Mouse (Mus musculus) hindbrain, postnatal 0 days (tissue): Measurements from ENCODE around the gene Supt5. TPM values are rescaled to one million over a fixed set of nuclear protein-coding genes. Genes with fewer than 3 reads are reported as not detected.

Experiments
- ATAC-seq: fragments of 200-750 bp; cut with Nextera tagmentation; 2 replicates; pipeline ENCODE4 v1.8.0; 2017; ENCODE audit warnings: mild to moderate bottlenecking, moderate TSS enrichment, moderate library complexity
- DNase-seq: peaks from one replicate; pipeline ENCODE4 v3.0.0-alpha.2; 2015; ENCODE audit warnings: low spot score
- H3K27ac ChIP-seq: fragments of 300-500 bp; sonication (generic); 2 replicates; pipeline ENCODE4 v1.5.1; 2014; ENCODE audit warnings: mild to moderate bottlenecking
- H3K27me3 ChIP-seq: fragments of 300-500 bp; sonication (generic); 2 replicates; pipeline ENCODE4 v1.6.1; 2014; ENCODE audit warnings: low read length, mixed read lengths; ENCODE audit not compliant: insufficient read depth
- H3K36me3 ChIP-seq: fragments of 300-500 bp; sonication (generic); 2 replicates; pipeline ENCODE4 v1.6.1; 2014; ENCODE audit warnings: low read length, mixed read lengths; ENCODE audit not compliant: insufficient read depth
- H3K4me1 ChIP-seq: fragments of 300-500 bp; sonication (generic); 2 replicates; pipeline ENCODE4 v1.6.1; 2014; ENCODE audit warnings: antibody characterized with exemption, low read length, mixed read lengths; ENCODE audit not compliant: insufficient read depth
- H3K4me2 ChIP-seq: fragments of 300-500 bp; sonication (generic); 2 replicates; pipeline ENCODE4 v1.6.1; 2014; ENCODE audit warnings: low read depth, mild to moderate bottlenecking, low read length, moderate library complexity, mixed read lengths
- H3K4me3 ChIP-seq: fragments of 300-500 bp; sonication (generic); 2 replicates; pipeline ENCODE4 v1.5.1; 2014; ENCODE audit warnings: low read length
- H3K9ac ChIP-seq: fragments of 300-500 bp; sonication (generic); replicated peaks from 2 replicates; pipeline ENCODE4 v1.6.1; 2014; ENCODE audit warnings: mild to moderate bottlenecking, low read length, moderate library complexity, mixed read lengths
- H3K9me3 ChIP-seq: fragments of 300-500 bp; sonication (generic); 2 replicates; pipeline ENCODE4 v1.6.1; 2016; ENCODE audit warnings: low read length, mixed read lengths
- CTCF ChIP-seq: IDR thresholded peaks from 2 replicates; pipeline ENCODE4 v1.5.1; 2016; ENCODE audit warnings: antibody characterized with exemption, control low read depth, low read depth
- WGBS: fragments of 180-500 bp; shearing (Covaris S2); extraction: QIAGEN DNeasy Blood & Tissue Kit; methylation state at CpG from one replicate; pipeline ENCODE4 v1.1.7; 2014; 5-methylcytosine and 5-hydroxymethylcytosine counted together
- polyA plus RNA-seq: library from polyadenylated mRNA; unstranded; fragments of >200 nt; fragmentation: Nextera tagmentation; extraction: Ambion mirVana; gene quantifications from 2 replicates; pipeline ENCODE4 v1.2.1, GENCODE M21; 2015
- total RNA-seq: library from RNA; depleted of rRNA; stranded (reverse); fragments of >200 nt; gene quantifications from 2 replicates; pipeline ENCODE4 v1.2.3, GENCODE M21; 2014

Gene Supt5
- total and polyA plus RNA-seq, 2 experiments from 2014 or later: 76.5 to 104 TPM

DNA sequence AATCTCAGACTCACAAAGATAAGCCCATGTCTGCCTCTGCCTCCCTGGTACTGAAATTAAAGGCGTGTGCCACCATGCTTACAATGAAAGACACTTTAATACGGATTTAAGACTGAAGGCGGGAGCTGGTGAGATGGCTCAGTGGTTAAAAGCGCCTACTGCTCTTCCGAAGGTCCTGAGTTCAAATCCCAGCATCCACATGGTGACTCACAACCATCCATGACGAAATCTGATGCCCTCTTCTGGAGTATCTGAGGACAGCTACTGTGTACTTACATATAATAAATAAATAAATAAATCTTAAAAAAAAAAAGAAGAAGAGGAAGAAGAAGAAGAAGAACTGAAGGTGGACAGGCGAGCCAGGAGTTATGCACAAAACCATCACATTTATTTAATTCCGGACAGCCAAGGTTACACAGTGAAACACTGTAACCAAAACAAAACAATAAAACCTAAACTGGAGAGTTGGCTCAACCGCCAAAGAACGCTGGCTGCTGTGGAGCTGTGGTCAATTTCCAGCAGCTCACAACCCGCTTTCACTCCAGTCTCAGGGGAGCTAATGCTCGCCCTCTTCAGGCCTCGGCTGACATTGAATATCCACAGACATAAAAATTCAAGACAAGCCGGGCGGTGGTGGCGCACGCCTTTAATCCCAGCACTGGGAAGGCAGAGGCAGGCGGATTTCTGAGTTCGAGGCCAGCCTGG, 819 bp upstream of the Supt5 start:
- Histone ChIP-seq H3K4me2 (peak overlapping the region; percentile 86), H3K27me3 (no peaks in the 10 kb centered on the region), H3K27ac (peak overlapping the region; percentile 91), H3K36me3 (no peaks in the 10 kb centered on the region), H3K4me1 (no peaks in the 10 kb centered on the region), H3K9ac (no peak overlapping the region), H3K9me3 (no peaks in the 10 kb centered on the region), H3K4me3 (peak overlapping the region; percentile 96)
- DNase-seq (peak; percentile 60), ATAC-seq (no peak)
- TF ChIP-seq CTCF: peak; percentile 25; the same call in 1 of the 2 replicates
- 76% methylated on average over 19 of the region's 19 CpGs for WGBS

DNA sequence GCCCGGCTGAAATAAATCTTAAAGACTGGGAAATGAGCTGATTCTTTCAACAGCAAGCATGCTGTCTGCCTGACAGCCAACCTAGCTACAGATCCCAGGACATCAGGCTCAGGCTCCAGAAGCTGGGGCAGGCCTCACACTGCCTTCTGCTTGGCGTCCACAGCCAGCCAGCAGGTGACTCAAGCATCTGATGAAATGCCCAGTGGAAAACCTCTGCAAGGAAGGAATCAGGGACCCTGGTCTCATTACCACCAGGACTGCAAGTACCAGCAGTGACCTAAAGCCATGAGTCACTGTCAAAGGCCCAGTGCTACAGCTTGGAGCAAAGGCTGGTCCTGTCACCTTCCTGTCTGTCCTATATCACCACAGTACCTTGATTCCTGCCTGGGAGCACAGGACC, 3.1 kb downstream of the Supt5 start:
- DNase-seq (no peak), ATAC-seq (no peak)
- no peak overlapping the region for H3K4me2 ChIP-seq
- no peak overlapping the region for H3K4me3 ChIP-seq
- no peak overlapping the region for H3K9ac ChIP-seq
- H3K36me3 ChIP-seq: peaks cover 3% of the 10 kb centered on the region; the same call in 1 of the 2 replicates
- H3K4me1 ChIP-seq: no peaks in the 10 kb centered on the region
- no peak for TF ChIP-seq CTCF
- no peak overlapping the region for H3K27ac ChIP-seq
- H3K27me3 ChIP-seq: no peaks in the 10 kb centered on the region
- H3K9me3 ChIP-seq: no peaks in the 10 kb centered on the region
- WGBS: 89% methylated on average over 2 of the region's 2 CpGs

DNA sequence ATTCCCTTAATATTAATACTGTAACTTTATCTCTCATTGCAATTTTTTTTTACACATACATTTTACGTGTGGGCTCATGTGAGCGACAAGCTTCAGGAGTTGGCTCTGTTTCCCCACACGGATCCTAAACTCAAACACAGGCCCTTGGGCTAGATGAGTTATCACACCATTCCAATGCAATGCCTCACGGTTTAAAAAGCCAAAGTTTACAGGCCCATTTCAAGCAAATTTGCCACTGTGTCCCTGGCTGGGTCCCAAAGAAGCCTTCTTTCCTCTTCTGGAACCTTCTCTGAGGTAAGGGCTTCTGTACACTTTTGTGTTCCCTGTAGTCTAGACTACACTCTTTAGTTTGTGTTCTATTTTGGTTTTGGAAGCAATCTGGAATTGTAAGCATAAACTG, 4.0 kb downstream of the Supt5 start:
- no peak for ATAC-seq
- 92% methylated on average over 4 of the region's 4 CpGs for WGBS

DNA sequence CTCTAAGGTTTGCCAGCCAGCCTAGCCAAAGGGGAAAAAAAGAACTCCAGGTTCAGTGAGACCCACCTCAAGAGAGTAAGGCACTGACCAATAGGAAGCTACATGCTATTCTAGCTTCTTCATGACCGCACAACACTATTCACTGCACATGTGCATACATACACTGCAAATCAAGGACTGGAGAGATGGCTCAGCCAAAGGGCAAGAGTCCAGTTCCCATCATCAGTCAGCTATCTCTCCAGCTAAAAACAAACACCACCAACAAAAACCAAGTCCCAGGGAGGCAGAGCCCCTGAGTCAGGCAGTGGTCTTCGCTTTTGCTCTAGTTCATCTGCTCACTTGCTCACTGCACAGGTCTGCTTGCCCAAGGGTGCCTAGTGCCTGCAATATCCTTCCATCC, 10.3 kb downstream of the Supt5 start:
- H3K4me2 ChIP-seq: no peak overlapping the region
- H3K4me3 ChIP-seq: no peak overlapping the region
- no peak for ATAC-seq
- DNase-seq: no peak
- H3K9me3 ChIP-seq: no peaks in the 10 kb centered on the region
- WGBS: 96% methylated on average over 2 of the region's 2 CpGs
- no peak overlapping the region for H3K9ac ChIP-seq
- no peak for TF ChIP-seq CTCF
- H3K27me3 ChIP-seq: no peaks in the 10 kb centered on the region
- peaks cover 51% of the 10 kb centered on the region for H3K36me3 ChIP-seq
- H3K27ac ChIP-seq: no peak overlapping the region
- H3K4me1 ChIP-seq: no peaks in the 10 kb centered on the region

More for the DNA sequence above, 4.0 kb downstream of the Supt5 start:
- Histone ChIP-seq H3K9me3 (no peaks in the 10 kb centered on the region), H3K27ac (no peak overlapping the region), H3K27me3 (no peaks in the 10 kb centered on the region), H3K9ac (no peak overlapping the region), H3K4me3 (no peak overlapping the region), H3K36me3 (peaks cover 6% of the 10 kb centered on the region), H3K4me1 (no peaks in the 10 kb centered on the region), H3K4me2 (no peak overlapping the region)
- no peak for DNase-seq
- TF ChIP-seq CTCF: no peak

DNA sequence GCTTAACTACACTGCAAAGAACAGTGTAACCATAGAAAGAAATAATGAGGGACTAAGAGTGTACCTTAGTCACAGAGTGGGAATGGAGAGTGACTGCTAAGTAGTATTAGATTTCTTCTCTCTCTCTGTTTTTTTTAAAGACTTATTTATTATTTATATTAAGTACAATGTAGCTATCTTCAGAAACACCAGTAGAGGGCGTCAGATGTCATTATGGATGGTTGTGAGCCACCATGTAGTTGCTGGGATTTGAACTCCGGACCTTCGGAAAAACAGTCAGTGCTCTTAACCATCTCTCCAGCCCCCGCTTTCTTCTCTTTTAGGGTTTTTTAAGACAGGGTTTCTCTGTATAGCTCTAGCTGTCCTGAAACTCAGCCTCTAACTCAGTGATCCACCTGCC, 12.1 kb downstream of the Supt5 start:
- TF ChIP-seq CTCF: peak; percentile 15; the same call in 1 of the 2 replicates
- no peak for DNase-seq
- H3K4me2 ChIP-seq: no peak overlapping the region
- ATAC-seq: no peak
- no peaks in the 10 kb centered on the region for H3K9me3 ChIP-seq
- no peaks in the 10 kb centered on the region for H3K27me3 ChIP-seq
- no peaks in the 10 kb centered on the region for H3K4me1 ChIP-seq
- peaks cover 70% of the 10 kb centered on the region for H3K36me3 ChIP-seq
- no peak overlapping the region for H3K4me3 ChIP-seq
- 79% methylated on average over 4 of the region's 4 CpGs for WGBS
- no peak overlapping the region for H3K9ac ChIP-seq
- no peak overlapping the region for H3K27ac ChIP-seq

DNA sequence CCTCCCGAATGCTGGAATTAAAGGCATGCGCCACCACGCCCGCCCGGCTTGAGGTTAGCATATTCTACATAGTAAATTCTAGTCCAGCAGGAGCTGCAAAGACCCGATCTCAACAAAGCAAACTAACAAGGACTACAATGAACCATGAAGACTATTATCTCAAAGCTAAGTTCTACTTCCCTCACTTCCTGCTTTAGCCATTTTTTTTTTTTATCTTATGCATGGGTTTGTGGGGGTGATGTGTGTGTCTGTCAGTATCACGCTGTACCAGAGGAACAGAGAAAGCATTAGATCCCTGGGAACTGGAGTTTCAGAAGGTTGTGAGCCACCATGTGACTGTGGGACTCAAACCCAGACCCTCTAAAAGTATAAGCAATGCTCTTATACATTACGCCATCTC, 13.3 kb downstream of the Supt5 start:
- no peaks in the 10 kb centered on the region for H3K27me3 ChIP-seq
- H3K4me2 ChIP-seq: no peak overlapping the region
- no peak for TF ChIP-seq CTCF
- no peak overlapping the region for H3K4me3 ChIP-seq
- H3K36me3 ChIP-seq: peaks cover 73% of the 10 kb centered on the region
- ATAC-seq (no peak), DNase-seq (no peak)
- H3K9me3 ChIP-seq: no peaks in the 10 kb centered on the region
- 95% methylated on average over 8 of the region's 8 CpGs for WGBS
- H3K9ac ChIP-seq: no peak overlapping the region
- H3K27ac ChIP-seq: no peak overlapping the region
- H3K4me1 ChIP-seq: no peaks in the 10 kb centered on the region

DNA sequence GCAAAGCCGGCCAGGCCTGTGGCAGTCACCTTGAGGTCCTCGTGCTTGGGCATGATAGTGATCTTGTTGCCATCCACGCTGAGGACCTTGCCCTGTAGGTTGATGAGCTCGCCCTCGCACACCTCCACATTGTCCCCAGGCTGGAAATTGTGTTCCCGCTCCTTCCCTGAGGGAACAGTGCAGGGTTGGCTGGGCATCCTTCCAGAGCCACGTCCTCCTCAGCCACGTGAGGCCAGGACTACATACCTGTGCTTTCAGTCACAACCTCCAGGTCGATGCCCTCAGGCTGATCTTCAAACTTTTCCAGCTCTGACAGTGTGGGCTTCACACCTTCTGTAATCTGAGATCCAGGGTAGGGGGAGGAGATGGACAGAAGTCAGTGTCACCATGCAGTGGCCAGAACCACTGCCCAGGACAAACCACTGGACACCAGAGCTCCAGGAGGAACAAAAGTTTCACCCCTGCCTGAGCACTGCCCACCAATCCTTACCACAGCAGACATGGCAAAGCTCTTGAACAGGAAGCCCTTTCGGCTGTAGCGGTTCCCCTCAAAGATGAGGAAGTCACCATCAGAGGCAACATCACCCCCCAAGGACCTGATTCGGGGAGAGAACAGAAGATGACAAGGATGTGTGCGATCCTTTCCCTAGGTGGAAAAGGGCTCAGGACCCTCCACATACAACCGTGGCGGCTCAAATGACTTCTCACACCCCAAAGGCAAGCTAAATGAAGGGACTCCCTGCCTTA, 16.4 kb downstream of the Supt5 start:
- ATAC-seq (no peak), DNase-seq (no peak)
- Histone ChIP-seq H3K9me3 (no peaks in the 10 kb centered on the region), H3K4me1 (no peaks in the 10 kb centered on the region), H3K27me3 (no peaks in the 10 kb centered on the region), H3K4me2 (no peak overlapping the region), H3K27ac (no peak overlapping the region), H3K4me3 (no peak overlapping the region), H3K9ac (no peak overlapping the region), H3K36me3 (peaks cover 84% of the 10 kb centered on the region)
- WGBS: 95% methylated on average over 15 of the region's 15 CpGs
- TF ChIP-seq CTCF: no peak
